Mouse (Mus musculus): ENCODE results near the gene Sgk1.

Sgk1 gene

GRCm38 (mm10) chr10:21882184-21883081 is at the start of gene Sgk1:
Gene Sgk1, plus strand, starts transcription at chr10:21882184.
- ATAC-seq (ENCODE audit: low TSS enrichment), result peak; percentile 86

DNA sequence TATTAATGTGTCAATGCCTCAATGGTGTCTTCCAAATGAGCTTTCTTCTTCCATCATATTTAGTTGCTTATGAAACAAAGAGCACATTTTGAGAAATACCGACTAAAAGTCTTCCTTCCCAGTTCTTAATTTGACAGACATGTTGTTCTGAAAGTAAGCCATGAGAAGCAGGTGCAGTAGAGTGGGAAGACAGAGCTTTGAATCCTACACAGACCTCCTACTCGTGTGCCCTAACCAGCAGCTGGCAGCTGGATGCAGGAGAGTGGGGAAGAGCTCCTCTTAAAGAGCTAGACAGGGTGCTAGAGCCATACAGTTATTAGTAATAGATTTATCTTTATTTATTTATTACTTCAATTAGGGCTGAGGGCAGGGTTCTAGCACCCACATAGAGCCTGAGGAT is 49.7 kb upstream of the Sgk1 start:
- ATAC-seq (ENCODE audit: low TSS enrichment), result peak; percentile 91

DNA sequence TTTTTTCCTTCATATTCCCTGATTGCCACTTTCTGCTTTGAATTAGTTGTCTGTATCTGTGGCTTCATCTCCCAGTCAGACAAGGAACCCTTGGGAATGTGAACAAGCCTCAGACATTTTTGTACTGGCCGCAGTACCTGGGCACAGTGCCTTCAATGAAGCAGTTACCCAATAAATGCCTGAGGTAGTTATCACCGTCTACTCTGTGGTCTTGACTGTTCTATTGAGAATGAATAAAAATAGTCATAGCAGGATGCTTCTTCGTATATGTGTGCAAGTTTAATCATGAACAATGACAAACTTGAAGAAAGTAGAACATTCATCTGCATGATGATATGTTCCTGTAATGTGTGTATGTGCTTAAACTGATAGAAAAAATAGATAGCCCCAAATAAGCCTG is 48.2 kb upstream of the Sgk1 start:
- ATAC-seq (ENCODE audit: low TSS enrichment), result no peak

DNA sequence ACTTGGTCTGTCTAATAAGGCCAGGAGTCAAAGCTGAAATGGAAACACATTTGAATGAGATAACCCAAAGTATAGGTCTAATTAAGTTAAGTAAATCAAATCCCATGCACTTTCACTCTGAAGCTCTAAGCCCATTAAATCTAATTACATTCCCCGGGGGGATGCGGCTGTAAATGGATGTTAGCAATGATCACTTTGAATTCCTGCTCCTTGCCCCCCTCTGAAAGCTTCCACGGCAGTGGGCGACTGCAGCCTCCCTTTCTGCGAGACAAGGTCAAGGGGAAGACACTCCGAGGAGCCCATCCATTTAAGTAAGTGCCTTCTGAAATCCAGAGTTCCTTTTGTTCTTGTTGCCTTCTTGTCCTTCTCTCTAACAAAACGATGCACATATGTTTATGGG is 46.9 kb upstream of the Sgk1 start:
- no peak for ATAC-seq (ENCODE audit: low TSS enrichment)

GRCm38 (mm10) chr10:21839248-21840155 is 42.5 kb upstream of the Sgk1 start:
- no peak for ATAC-seq (ENCODE audit: low TSS enrichment)

DNA sequence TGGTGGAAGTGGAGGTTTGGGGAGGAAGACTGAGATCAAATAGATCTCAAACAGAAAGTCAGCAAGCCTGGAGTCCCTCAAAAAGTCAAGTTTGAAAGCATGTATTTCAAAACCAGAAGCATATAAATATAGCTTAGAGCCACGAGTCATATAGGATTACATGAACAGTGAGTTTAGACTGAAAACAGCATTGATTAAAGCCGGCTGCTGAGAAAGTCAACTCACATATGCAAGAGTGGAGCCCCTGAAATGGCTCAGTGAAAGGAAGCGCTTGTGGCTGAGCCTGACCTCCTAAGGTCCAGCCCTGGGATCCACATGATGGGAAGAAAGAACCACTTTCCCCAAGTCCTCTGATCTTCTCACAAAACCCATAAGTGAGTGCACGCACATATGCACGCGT is 38.7 kb upstream of the Sgk1 start:
- no peak for ATAC-seq (ENCODE audit: low TSS enrichment)

DNA sequence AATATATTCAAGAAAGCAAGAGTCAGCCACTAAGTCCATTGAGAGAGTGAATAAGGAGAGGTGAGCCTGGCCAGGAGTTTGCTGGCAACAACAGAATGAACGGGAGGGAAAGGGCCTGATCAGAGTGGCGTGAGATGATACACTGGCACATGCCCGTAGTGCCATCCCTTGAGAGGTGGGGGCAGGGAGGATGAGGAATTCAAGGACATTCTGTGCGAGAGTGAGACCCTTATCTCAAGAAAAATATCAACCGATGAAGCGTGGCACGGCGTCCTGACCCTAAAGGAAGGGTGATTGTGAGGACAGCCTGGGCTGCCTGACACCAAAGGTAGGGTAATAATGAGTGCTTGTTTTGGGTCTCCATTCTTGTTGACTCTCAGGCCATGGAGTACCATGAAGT is 38.1 kb upstream of the Sgk1 start:
- ATAC-seq (ENCODE audit: low TSS enrichment), result no peak

DNA sequence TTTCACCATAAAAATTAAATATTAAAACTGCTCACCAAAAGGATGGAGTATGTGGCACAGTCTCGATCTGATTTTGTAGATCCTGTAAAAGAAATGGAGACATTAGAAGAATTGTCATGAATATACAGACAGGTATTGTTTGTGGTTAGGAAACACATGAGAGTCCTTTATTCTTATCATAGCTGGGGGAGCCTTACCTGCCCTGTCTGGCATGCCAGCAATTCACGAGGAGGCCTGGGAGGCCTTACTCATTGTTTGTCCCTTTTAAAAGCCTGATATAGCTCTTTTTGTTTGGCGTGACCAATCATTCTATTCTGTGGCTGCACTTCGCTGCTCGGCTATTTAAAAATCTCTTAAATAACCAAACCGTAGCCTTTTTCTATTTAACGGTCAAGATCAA is 37.6 kb upstream of the Sgk1 start:
- ATAC-seq (ENCODE audit: low TSS enrichment), result no peak

- no peak for ATAC-seq (ENCODE audit: low TSS enrichment)
Observed at GRCm38 (mm10) chr10:21845601-21846282, 36.2 kb upstream of the Sgk1 start.

GRCm38 (mm10) chr10:21846366-21846765 is 35.6 kb upstream of the Sgk1 start:
- no peak for ATAC-seq (ENCODE audit: low TSS enrichment)

DNA sequence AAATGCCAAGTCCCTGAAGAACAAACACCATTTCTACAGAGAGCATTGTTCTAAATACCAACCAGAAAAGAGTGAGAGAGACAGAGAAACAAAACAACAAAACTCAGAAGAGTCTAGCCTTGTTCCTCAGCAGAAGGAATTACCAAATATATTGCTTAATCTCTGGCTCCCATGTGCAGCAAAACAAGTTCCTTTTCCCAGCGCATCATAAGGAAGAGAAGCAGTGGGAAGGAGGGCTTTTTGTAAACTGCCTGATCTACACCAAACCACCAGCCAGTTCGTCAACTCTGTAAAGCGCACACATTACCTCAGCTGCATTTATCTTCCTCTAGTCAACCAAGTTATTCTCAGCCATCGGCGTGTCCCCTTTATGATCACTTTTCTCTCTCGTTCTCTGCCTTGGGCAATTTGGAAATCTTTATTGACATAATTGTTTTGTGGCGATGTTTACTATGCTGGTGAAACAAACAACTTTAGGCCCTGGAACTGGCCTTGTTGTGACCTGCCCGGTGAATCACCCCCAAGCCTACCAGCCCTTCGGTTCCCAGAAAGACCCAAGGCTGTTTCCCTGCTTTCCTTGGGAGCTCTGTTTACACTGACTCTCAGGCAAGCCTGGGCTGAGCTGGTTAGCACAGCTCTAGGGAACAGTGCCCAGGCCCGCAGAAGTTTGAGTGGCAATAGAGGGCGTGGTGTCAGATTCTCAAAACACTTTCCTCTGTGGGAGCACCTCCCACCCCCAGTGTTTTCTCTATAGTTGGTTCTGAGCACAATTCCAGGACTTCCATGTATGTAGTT is 34.8 kb upstream of the Sgk1 start:
- no peak for ATAC-seq (ENCODE audit: low TSS enrichment)

GRCm38 (mm10) chr10:21847931-21848670 is 33.9 kb upstream of the Sgk1 start:
- ATAC-seq (ENCODE audit: low TSS enrichment), result no peak

DNA sequence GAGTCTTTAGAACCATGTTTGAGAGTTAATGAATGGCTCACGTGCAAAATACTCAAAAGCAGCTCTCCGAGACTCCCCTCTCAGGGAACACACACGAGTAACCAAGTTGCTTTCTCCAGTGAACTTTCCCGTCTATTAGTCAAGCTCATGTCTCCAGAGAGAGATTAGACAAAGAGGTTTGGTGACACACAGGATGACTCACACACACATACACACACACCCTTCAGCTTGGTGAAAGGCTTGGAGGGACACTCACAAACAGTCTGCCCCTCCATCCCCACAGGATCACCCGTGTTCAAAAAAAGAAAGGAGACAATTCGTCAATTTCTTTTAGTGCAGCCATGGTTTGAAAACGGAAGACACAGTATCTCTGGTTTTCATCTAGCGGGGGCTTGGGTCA is 32.7 kb upstream of the Sgk1 start:
- ATAC-seq (ENCODE audit: low TSS enrichment), result no peak

- no peak for ATAC-seq (ENCODE audit: low TSS enrichment)
Observed at GRCm38 (mm10) chr10:21850330-21850729, 31.7 kb upstream of the Sgk1 start.

DNA sequence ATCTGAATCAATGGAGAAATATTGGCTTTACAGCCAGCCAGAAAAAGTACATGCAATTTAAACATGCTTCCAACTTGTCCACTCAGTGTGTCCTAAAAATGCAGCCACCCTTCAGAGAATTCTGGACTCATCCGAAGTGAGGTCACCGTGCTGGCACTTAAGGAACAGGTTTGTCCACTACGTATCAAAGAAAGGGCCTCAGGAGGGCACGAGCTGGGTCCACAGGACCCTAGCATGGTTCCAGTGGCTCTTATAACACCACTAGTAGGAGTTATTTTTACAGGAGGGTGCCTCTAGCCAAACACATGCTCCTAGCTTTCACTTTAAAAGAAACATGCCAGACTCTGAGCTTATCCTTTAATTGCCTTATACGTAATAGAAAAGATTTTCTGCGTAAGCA is 28.9 kb upstream of the Sgk1 start:
- ATAC-seq (ENCODE audit: low TSS enrichment), result 0 out of 2 replicates have a peak, but pooled peaks have one; percentile 17

GRCm38 (mm10) chr10:21853566-21854328 is 28.2 kb upstream of the Sgk1 start:
- peak; percentile 86 for ATAC-seq (ENCODE audit: low TSS enrichment)

- no peak for ATAC-seq (ENCODE audit: low TSS enrichment)
Observed at GRCm38 (mm10) chr10:21855338-21855737, 26.6 kb upstream of the Sgk1 start.

DNA sequence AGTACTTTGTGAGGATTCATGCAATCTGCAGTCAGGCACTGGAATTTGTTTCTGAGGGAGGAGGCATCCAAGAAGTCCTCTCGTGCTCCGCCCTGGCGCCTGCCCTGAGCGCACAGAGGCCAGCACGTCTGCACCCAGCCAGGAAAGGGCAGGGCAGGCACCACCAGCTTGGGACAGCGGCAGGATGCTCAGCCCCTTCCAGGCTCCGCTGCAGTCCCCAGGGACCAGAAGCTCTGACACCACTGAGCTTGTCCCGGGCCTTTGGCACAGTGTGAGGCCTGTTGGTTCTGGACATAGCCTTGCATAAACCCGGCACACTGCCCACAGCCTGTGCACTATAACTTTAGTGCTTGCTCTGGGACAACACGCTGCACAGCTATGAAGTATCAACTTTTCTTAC is 24.3 kb upstream of the Sgk1 start:
- ATAC-seq (ENCODE audit: low TSS enrichment), result no peak

- no peak for ATAC-seq (ENCODE audit: low TSS enrichment)
Observed at GRCm38 (mm10) chr10:21858437-21858974, 23.5 kb upstream of the Sgk1 start.

DNA sequence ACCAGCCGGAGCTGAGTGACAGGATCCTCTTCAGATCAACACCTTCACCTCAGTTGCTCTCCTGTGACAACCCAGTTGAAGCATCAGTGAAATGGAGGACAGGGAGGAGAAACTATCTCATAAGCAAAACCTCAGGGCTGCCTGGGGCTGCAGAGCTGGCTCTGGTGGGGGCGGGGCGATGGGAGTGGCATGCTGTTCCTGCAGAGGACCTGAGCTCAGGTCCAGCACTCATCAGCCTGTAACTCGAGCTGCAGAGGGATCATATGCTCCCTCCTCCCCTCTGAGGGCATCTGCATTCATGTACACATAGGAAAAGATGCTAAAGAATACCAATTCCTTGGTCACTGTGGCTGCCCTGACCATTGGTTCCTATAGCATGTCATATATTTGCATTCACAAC is 15.5 kb upstream of the Sgk1 start:
- ATAC-seq (ENCODE audit: low TSS enrichment), result no peak
